Mouse (Mus musculus) MEL (cell line): Measurements from ENCODE around the gene Rexo4. TPM values are rescaled to one million over a fixed set of nuclear protein-coding genes. Genes with fewer than 3 reads are reported as not detected.
A peak's percentile ranks its signal among the peaks of the same experiment; 100 is the strongest.

ENCODE experiments used
- DNase-seq: peaks from one replicate; pipeline ENCODE4 v3.0.0; 2011; ENCODE audit warnings: low read depth, low spot score
- H3K27ac ChIP-seq: 2 replicates; pipeline ENCODE4 v1.5.1; 2012; ENCODE audit warnings: low read depth, mild to moderate bottlenecking, control low read depth, low read length, moderate library complexity; ENCODE audit not compliant: control insufficient read depth
- H3K27me3 ChIP-seq, 2 experiments: fragments of 150-350 bp in 1 of 2; sonication (generic) in 1 of 2; 2 replicates each; pipeline ENCODE4 v1.6.1; 2012; ENCODE audit warnings: low read length in 2 of 2, mild to moderate bottlenecking in 2 of 2, improper control_type of control experiment in 1 of 2, moderate library complexity in 1 of 2; ENCODE audit not compliant: insufficient read depth in 2 of 2, control insufficient read depth in 1 of 2
- H3K36me3 ChIP-seq, 2 experiments: 2 replicates each; pipeline ENCODE4 v1.6.1; 2012 to 2014; ENCODE audit warnings: low read length in 2 of 2, improper control_type of control experiment in 1 of 2, inconsistent platforms in 1 of 2, mild to moderate bottlenecking in 1 of 2; ENCODE audit not compliant: insufficient read depth in 2 of 2, control insufficient read depth in 1 of 2
- H3K4me1 ChIP-seq, 2 experiments: fragments of 150-350 bp in 1 of 2; sonication (generic) in 1 of 2; 2 replicates each; pipeline ENCODE4 v1.6.1; 2012; ENCODE audit warnings: low read length in 2 of 2, improper control_type of control experiment in 1 of 2, mild to moderate bottlenecking in 1 of 2; ENCODE audit not compliant: insufficient read depth in 2 of 2, control insufficient read depth in 1 of 2
- H3K4me3 ChIP-seq, 2 experiments: fragments of 150-350 bp in 1 of 2; sonication (generic) in 1 of 2; 2 replicates each; pipeline ENCODE4 v1.5.1; 2012; ENCODE audit warnings: low read depth in 2 of 2, low read length in 2 of 2, mild to moderate bottlenecking in 2 of 2, moderate library complexity in 2 of 2, control low read depth in 1 of 2, improper control_type of control experiment in 1 of 2; ENCODE audit not compliant: control insufficient read depth in 1 of 2, insufficient read depth in 1 of 2
- H3K79me2 ChIP-seq: 2 replicates; pipeline ENCODE4 v1.6.1; 2012; ENCODE audit warnings: mild to moderate bottlenecking, low read length, moderate library complexity; ENCODE audit not compliant: control insufficient read depth, poor library complexity, insufficient read depth
- H3K9ac ChIP-seq: 2 replicates; pipeline ENCODE4 v1.6.1; 2012; ENCODE audit warnings: low read depth, mild to moderate bottlenecking, control low read depth, low read length, moderate library complexity; ENCODE audit not compliant: control insufficient read depth, poor library complexity, severe bottlenecking
- H3K9me3 ChIP-seq: fragments of 150-350 bp; sonication (generic); replicated peaks from 2 replicates; pipeline ENCODE4 v1.6.1; 2012; ENCODE audit warnings: mild to moderate bottlenecking, low read length, improper control_type of control experiment, moderate library complexity; ENCODE audit not compliant: insufficient read depth
- BHLHE40 ChIP-seq: IDR thresholded peaks from 2 replicates; pipeline ENCODE4 v1.6.1; 2012; ENCODE audit warnings: low read depth, mild to moderate bottlenecking, inconsistent platforms, low read length, improper control_type of control experiment, borderline replicate concordance
- CHD1 ChIP-seq: IDR thresholded peaks from 2 replicates; pipeline ENCODE4 v1.6.1; 2012; ENCODE audit warnings: low read depth, mild to moderate bottlenecking, inconsistent platforms, low read length, improper control_type of control experiment
- CHD2 ChIP-seq: IDR thresholded peaks from 2 replicates; pipeline ENCODE4 v1.6.1; 2011; ENCODE audit warnings: low read length, improper control_type of control experiment
- EP300 ChIP-seq, 2 experiments: IDR thresholded peaks; 2 replicates each; pipeline ENCODE4 v1.6.1; 2011; ENCODE audit warnings: improper control_type of control experiment in 2 of 2, low read length in 2 of 2, low read depth in 1 of 2, mild to moderate bottlenecking in 1 of 2
- ETS1 ChIP-seq: IDR thresholded peaks from 2 replicates; pipeline ENCODE4 v1.6.1; 2012; ENCODE audit warnings: low read depth, mild to moderate bottlenecking, inconsistent platforms, low read length, improper control_type of control experiment, moderate library complexity
- GATA1 ChIP-seq: IDR thresholded peaks from 2 replicates; pipeline ENCODE4 v1.6.1; 2011; ENCODE audit warnings: low read depth, low read length, improper control_type of control experiment
- HCFC1 ChIP-seq: IDR thresholded peaks from 2 replicates; pipeline ENCODE4 v1.6.1; 2012; ENCODE audit warnings: low read depth, mild to moderate bottlenecking, inconsistent platforms, low read length, improper control_type of control experiment, moderate library complexity
- MAFK ChIP-seq: IDR thresholded peaks from 2 replicates; pipeline ENCODE4 v1.6.1; 2011; ENCODE audit warnings: low read depth, mild to moderate bottlenecking, low read length, improper control_type of control experiment, borderline replicate concordance
- MAX ChIP-seq: IDR thresholded peaks from 2 replicates; pipeline ENCODE4 v1.6.1; 2011; ENCODE audit warnings: low read length, improper control_type of control experiment
- MAZ ChIP-seq: IDR thresholded peaks from 2 replicates; pipeline ENCODE4 v1.6.1; 2012; ENCODE audit warnings: low read depth, mild to moderate bottlenecking, inconsistent platforms, low read length, improper control_type of control experiment
- MEF2A ChIP-seq: IDR thresholded peaks from 2 replicates; pipeline ENCODE4 v1.6.1; 2014; ENCODE audit warnings: low read depth, mild to moderate bottlenecking, inconsistent platforms, low read length, improper control_type of control experiment; ENCODE audit not compliant: poor library complexity, insufficient replicate concordance, severe bottlenecking; ENCODE audit errors: extremely low read depth
- MXI1 ChIP-seq: IDR thresholded peaks from 2 replicates; pipeline ENCODE4 v1.6.1; 2011; ENCODE audit warnings: mild to moderate bottlenecking, low read depth, low read length, improper control_type of control experiment
- MYB ChIP-seq: IDR thresholded peaks from 2 replicates; pipeline ENCODE4 v1.6.1; 2011; ENCODE audit warnings: mild to moderate bottlenecking, low read depth, low read length, improper control_type of control experiment
- MYC ChIP-seq: IDR thresholded peaks from 2 replicates; pipeline ENCODE4 v1.6.1; 2011; ENCODE audit warnings: low read depth, mild to moderate bottlenecking, low read length, improper control_type of control experiment, moderate library complexity
- NELFE ChIP-seq: IDR thresholded peaks from 2 replicates; pipeline ENCODE4 v1.6.1; 2011; ENCODE audit warnings: low read depth, low read length, improper control_type of control experiment
- NRF1 ChIP-seq: IDR thresholded peaks from 2 replicates; pipeline ENCODE4 v1.6.1; 2014; ENCODE audit warnings: low read depth, mild to moderate bottlenecking, inconsistent platforms, low read length, improper control_type of control experiment, moderate library complexity; ENCODE audit not compliant: poor library complexity, insufficient read depth, severe bottlenecking
- POLR2A ChIP-seq, 2 experiments: IDR thresholded peaks; 2 replicates each; pipeline ENCODE4 v1.6.1; 2011 to 2012; ENCODE audit warnings: low read length in 2 of 2, mild to moderate bottlenecking in 2 of 2, control low read depth in 1 of 2, improper control_type of control experiment in 1 of 2, low read depth in 1 of 2, moderate library complexity in 1 of 2; ENCODE audit not compliant: control insufficient read depth in 1 of 2, insufficient read depth in 1 of 2, poor library complexity in 1 of 2
- POLR2AphosphoS2 ChIP-seq: IDR thresholded peaks from 2 replicates; pipeline ENCODE4 v1.6.1; 2011; ENCODE audit warnings: low read length, improper control_type of control experiment
- POLR2AphosphoS5 ChIP-seq: IDR thresholded peaks from 2 replicates; pipeline ENCODE4 v1.6.1; 2012; ENCODE audit warnings: low read depth, borderline replicate concordance, mild to moderate bottlenecking, inconsistent platforms, low read length, moderate library complexity, mixed read lengths
- SIN3A ChIP-seq: IDR thresholded peaks from 2 replicates; pipeline ENCODE4 v1.6.1; 2012; ENCODE audit warnings: low read length, improper control_type of control experiment, inconsistent platforms
- TAL1 ChIP-seq: IDR thresholded peaks from 2 replicates; pipeline ENCODE4 v1.6.1; 2012; ENCODE audit warnings: mild to moderate bottlenecking, inconsistent platforms, low read length, moderate library complexity, mixed read lengths
- TBP ChIP-seq: IDR thresholded peaks from 2 replicates; pipeline ENCODE4 v1.8.0; 2011; ENCODE audit warnings: low read depth, low read length, improper control_type of control experiment
- TCF12 ChIP-seq: IDR thresholded peaks from 2 replicates; pipeline ENCODE4 v1.6.1; 2014; ENCODE audit warnings: low read depth, mild to moderate bottlenecking, inconsistent platforms, low read length, improper control_type of control experiment, moderate library complexity
- ZC3H11A ChIP-seq: IDR thresholded peaks from 2 replicates; pipeline ENCODE4 v1.6.1; 2012; ENCODE audit warnings: low read depth, mild to moderate bottlenecking, inconsistent platforms, low read length, improper control_type of control experiment
- ZKSCAN1 ChIP-seq: IDR thresholded peaks from 2 replicates; pipeline ENCODE4 v1.6.1; 2012; ENCODE audit warnings: low read depth, mild to moderate bottlenecking, inconsistent platforms, low read length, improper control_type of control experiment, moderate library complexity
- ZMIZ1 ChIP-seq: IDR thresholded peaks from 2 replicates; pipeline ENCODE4 v1.6.1; 2012; ENCODE audit warnings: low read depth, mild to moderate bottlenecking, inconsistent platforms, low read length, improper control_type of control experiment, moderate library complexity
- ZNF384 ChIP-seq: IDR thresholded peaks from 2 replicates; pipeline ENCODE4 v1.6.1; 2012; ENCODE audit warnings: low read depth, mild to moderate bottlenecking, inconsistent platforms, low read length, improper control_type of control experiment
- polyA plus RNA-seq, 2 experiments: library from polyadenylated mRNA; stranded (reverse) in 1 of 2; unstranded in 1 of 2; fragments of >175 nt in 1 of 2; fragments of >200 nt in 1 of 2; gene quantifications; 2 replicates each; pipeline versions ENCODE4 v1.2.1 to v1.2.4; 2012; ENCODE audit warnings: low replicate concordance in 2 of 2, low read depth in 1 of 2; ENCODE audit not compliant: insufficient read length in 2 of 2, insufficient read depth in 1 of 2, missing spikeins in 1 of 2
- total RNA-seq: library from RNA; depleted of rRNA; stranded (reverse); fragments of 300-350 nt; gene quantifications from 2 replicates; pipeline ENCODE4 v1.2.3, GENCODE M21; 2012

The Rexo4 gene
- total and polyA plus RNA-seq, 3 experiments: 52.4 to 66.6 TPM; not detected in 1

- TF ChIP-seq POLR2AphosphoS5 (no peak), ZMIZ1 (peak; percentile 73), ZNF384 (no peak), CHD2 (no peak)
Measured at GRCm38 (mm10) chr2:26963923-26964723, at the start of gene Rexo4 (continued).

DNA sequence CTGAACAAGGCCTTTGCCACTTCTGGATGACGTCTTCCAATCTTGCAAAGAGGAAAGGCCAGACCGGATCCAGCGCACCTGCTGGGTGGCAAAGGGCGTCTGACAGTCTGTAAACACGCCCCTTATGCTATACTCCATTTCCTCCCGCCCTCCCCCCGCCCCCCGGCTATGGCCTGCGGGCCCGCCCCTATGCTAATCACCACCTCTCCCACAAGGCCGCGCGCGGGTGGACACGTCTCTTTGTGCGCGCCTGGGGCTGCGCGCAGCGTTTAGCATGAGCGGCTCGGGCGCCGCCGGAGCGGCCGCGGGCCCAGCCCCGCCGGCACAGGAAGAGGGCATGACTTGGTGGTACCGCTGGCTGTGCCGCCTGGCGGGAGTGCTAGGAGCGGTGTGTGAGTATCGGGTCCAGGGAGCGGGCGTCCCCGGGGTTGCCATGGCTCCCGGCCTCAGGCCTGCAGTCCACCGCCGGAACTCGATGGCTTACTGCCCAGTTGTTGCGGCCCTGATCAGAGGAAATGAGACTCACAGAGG is 45.6 kb upstream of the Rexo4 start, which contains the start of gene Cacfd1:
TSS of gene Cacfd1 (plus strand) at position 213 of the 531 bp plus-strand sequence.
- Histone ChIP-seq H3K9me3 (no peaks in the 10 kb centered on the region), H3K27me3 (no peaks in the 10 kb centered on the region), H3K36me3 (peaks cover 2 to 15% of the 10 kb centered on the region in 2 experiments; a peak in 3 of 4 replicates), H3K27ac (peak within 1 kb of the TSS; percentile 63), H3K79me2 (peaks cover 21% of the 10 kb centered on the region), H3K9ac (peak within 1 kb of the TSS; percentile 99), H3K4me3 (peak within 1 kb of the TSS; percentile 85 to 97), H3K4me1 (peaks cover 14 to 46% of the 10 kb centered on the region in 2 experiments)
- TF ChIP-seq MEF2A (no peak), MYB (no peak), NELFE (peak; percentile 78), ETS1 (0 out of 2 replicates have a peak, but pooled peaks have one; percentile 18), ZMIZ1 (peak; percentile 50; the same call in 1 of the 2 replicates), HCFC1 (peak; percentile 82), GATA1 (no peak), TCF12 (peak; percentile 32; the same call in 1 of the 2 replicates), TBP (peak; percentile 42; the same call in 1 of the 2 replicates), POLR2AphosphoS5 (0 out of 2 replicates have a peak, but pooled peaks have one; percentile 50), MAZ (peak; percentile 82), CHD2 (no peak), MXI1 (peak; percentile 81; the same call in 1 of the 2 replicates), BHLHE40 (no peak), ZKSCAN1 (no peak), ZC3H11A (no peak), POLR2AphosphoS2 (peak; percentile 87; the same call in 1 of the 2 replicates), MAX (no peak), CHD1 (no peak), POLR2A (IDR thresholded peaks at IDR 0.05; ENCODE audit: control insufficient read depth in 1 of 2, insufficient read depth in 1 of 2, low read depth in 1 of 2, low read length in 2 of 2, poor library complexity in 1 of 2) (peak; percentile 85 to 87), EP300 (IDR thresholded peaks at IDR 0.05; ENCODE audit: low read depth in 1 of 2, low read length in 2 of 2) (no peak), MYC (no peak), SIN3A (peak; percentile 72), TAL1 (0 out of 2 replicates have a peak, but pooled peaks have one; percentile 1), MAFK (no peak), NRF1 (peak; percentile 71)
- peak; percentile 94 for DNase-seq
